Mouse (Mus musculus) adrenal gland, adult 10 weeks (tissue): ENCODE data around the gene Klhl7. TPM values are rescaled to one million over a fixed set of nuclear protein-coding genes. Genes with fewer than 3 reads are reported as not detected.

Experiments
- polyA plus RNA-seq: library from polyadenylated mRNA; stranded (reverse); fragments of 350-450 nt; fragmentation: Illumina TruSeq; extraction: RNeasy Lipid Tissue Mini Kit (QIAGEN cat#74804); gene quantifications from one replicate; pipeline ENCODE4 v1.2.3, GENCODE M21; 2014; ENCODE audit warnings: low read depth, low replicate concordance

The Klhl7 gene
- 153 TPM for polyA plus RNA-seq

GRCm38 (mm10) chr5:24100106-24100809 lies at the start of gene Klhl7:
Klhl7 (plus strand) TSS chr5:24100605.

GRCm38 (mm10) chr5:24164789-24165445 lies 64.5 kb downstream of the Klhl7 start, which contains the start of gene Nupl2:
Nupl2 (plus strand) TSS chr5:24164963.

Other genes with a start within 250 kb of the Klhl7 start
- gene Fam126a, start 69.9 kb upstream of the Klhl7 start, polyA plus RNA-seq = 266 TPM
- 7.4 TPM for gene Nupl2, start 64.4 kb downstream of the Klhl7 start, polyA plus RNA-seq